Mouse (Mus musculus) kidney, postnatal 14 days (tissue): Measurements from ENCODE around the gene Exosc5.
A peak's percentile ranks its signal among the peaks of the same experiment; 100 is the strongest.

ENCODE experiments used
- DNase-seq: peaks from one replicate; pipeline ENCODE4 v3.0.0; 2022; ENCODE audit warnings: mixed read lengths

Gene Exosc5

GRCm38 (mm10) chr7:25637099-25637498 lies 21.9 kb upstream of the Exosc5 start:
- no peak for DNase-seq

DNA sequence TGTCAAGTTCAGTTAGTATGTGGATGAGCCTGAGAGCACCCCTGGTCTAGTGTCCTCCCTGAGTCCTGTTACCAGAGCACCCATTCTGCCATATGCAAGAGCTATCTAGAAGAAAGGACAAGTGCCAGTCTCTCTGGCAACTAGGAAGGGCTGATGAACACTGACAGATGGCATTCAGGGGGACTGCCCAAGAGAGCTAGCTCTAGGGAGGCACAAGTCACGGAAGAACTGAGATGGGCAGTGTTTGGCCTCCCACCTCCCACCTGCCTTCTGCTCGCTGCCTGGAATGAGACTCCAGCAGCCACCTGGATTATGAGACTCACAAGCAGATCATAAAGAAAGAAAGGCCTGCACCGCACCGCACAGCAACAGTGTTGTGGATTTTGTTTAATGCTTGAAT lies 19.2 kb upstream of the Exosc5 start:
- DNase-seq = no peak

DNA sequence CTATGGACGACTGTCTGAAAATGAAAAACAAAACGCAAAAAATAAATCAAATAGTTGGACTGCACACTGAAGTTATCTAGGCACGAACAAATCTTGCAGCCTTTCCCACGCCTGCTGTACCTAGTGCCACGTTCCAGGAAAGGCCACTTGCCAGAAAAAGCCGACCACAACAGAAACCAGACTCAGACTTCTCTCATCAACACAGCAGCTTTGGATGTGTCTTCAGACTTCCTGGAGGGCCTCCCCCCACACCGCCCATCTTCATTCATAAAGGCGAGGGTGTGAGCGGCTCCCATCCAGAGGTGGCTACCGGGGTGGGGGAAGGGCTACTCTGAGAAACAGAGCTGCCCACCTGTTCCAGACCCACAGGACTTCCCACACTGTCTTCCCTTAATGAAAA lies 14.8 kb upstream of the Exosc5 start:
- DNase-seq = no peak

- DNase-seq = no peak
Observed at GRCm38 (mm10) chr7:25644631-25645030, 14.3 kb upstream of the Exosc5 start.

DNA sequence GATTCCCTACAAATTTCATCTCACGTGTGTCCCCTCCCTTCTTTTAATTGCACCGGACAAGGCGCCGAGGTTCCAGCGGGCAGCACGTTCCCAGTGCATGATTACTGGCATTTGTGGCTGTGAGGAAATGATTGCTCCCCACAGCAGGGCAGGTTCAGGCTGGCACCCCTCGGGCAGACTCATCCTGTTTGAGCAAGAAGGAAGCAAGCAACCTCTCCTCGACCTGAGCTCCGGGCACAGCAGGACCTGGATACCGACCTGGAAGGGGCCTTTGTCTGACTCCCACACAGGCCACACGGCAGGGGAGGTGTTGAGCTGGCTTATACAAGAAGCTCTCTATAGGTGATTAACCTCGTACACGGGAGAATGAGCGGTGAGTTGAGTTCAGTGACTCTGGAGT lies 13.9 kb upstream of the Exosc5 start:
- DNase-seq = no peak

GRCm38 (mm10) chr7:25647574-25648123 lies 11.3 kb upstream of the Exosc5 start:
- no peak for DNase-seq

- no peak for DNase-seq
Observed at GRCm38 (mm10) chr7:25649839-25650238, 9.1 kb upstream of the Exosc5 start.

DNA sequence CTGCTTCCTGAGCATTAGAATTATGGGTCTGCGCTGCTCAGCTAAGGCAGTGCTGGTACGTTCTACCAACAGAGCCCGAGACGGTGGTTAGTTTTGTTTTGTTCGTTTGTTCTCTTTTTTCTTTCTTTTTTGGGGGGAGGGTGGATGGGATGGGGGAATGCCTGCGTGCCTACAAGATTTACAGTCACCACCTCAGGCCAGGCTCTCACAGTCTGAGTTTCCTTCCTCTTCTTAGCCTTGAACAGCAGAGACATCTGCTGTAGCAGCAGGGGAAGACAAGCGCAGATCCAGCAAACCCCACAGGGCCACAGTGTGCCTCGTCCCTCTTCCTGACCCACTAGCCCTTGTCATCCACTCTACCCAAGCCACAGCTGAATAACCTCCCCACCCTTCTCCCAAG lies 7.7 kb upstream of the Exosc5 start:
- no peak for DNase-seq

GRCm38 (mm10) chr7:25652244-25652759 lies 6.7 kb upstream of the Exosc5 start:
- DNase-seq = no peak

- peak; percentile 62 for DNase-seq
Observed at GRCm38 (mm10) chr7:25655601-25656428, 3.1 kb upstream of the Exosc5 start.

DNA sequence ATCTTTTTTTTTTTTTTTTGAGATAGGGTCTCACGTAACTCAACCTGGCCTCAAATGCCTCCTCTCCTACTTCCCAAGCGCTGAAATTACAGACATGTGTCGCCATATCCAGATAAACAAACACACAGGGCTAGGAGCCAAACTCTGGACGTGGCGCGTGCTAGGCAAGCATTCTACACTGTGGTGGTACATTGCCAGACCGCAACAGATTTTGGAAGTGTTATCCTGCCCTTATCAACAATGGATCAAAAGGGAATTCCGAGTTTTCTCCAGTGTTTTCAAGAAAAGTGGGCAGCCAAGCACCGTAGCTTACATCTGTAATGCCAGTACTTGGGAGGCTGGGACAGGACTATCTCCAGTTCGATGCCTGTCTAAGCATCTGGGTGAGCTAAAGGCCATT lies 1.2 kb upstream of the Exosc5 start:
- DNase-seq = no peak

DNA sequence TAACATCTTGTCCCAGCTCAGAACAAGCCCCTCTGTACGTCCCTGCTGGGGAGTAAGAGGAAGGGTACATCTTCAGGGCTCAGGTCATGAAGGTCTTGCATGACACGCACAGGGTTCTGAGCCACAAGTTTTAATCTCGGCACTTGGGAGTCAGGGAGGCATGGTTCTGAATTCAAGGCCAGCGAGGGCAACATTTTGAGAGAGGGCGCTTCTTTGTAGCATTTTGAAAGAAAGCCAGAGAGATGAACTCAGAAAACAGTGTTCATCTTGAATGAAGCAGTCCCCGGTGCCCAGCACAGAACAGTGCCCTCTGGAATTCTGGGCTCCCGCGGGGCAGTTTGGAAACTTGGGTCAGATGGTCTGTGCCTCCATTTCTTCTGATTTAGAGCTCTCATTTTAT lies 7.4 kb downstream of the Exosc5 start:
- no peak for DNase-seq

GRCm38 (mm10) chr7:25669158-25669557 lies 10.2 kb downstream of the Exosc5 start:
- DNase-seq = no peak

- no peak for DNase-seq
Observed at GRCm38 (mm10) chr7:25669631-25670030, 10.7 kb downstream of the Exosc5 start.

DNA sequence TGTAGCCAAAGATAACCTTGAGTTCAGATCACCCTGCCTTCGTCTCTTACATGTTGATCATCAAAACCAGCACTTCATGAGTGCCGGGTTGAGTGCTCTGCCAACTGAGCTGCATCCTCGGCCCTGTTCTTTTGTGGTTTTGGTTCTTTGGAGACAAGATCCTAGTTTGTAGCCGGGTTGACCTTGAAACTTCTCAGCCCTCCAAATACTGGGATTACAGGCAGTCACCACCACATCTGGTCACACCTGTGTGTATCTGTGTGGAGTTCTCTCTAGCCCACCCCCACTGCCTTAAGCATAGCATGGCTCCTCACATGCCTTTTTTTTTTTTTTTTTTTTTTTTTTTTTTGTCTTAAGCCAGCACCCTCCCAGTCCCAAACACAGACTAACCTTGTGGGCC lies 11.1 kb downstream of the Exosc5 start:
- DNase-seq = no peak

GRCm38 (mm10) chr7:25671686-25672085 lies 12.7 kb downstream of the Exosc5 start:
- DNase-seq = no peak

DNA sequence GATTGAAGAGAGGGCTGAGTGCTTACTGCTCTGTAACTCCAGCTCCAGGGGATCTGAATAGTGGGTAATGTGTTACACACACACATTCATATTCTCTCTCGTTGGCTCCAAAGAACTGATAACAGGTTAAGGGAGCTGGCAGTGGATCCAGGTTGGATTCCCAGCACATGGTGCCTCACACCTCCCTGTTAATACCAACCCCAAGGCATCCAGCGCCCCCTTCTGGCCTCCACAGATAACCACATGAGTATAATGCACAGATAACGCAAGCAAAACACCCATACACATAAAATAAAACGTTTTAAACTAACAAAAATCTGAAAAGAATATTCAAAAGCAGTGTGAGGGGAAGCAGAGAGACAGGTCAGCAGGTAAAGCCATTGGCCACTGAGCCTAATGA lies 13.5 kb downstream of the Exosc5 start:
- DNase-seq = no peak

DNA sequence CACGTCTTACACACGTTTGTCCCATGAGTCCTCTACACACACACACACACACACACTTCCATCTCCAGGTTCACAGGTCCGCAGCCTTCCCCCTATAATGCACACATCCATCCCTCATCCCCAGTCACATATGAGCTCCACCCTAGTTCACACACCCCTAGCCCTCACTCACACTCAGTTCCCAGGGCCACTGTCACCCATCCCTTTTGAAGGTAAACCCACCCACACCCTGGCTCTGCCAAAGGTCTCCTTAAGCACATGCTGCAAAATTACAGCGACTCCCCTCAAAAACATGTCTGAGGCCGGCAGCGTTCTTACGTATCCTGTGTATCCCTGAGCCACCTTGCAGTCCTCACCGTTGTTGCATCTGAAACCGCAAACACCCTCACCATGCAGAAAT lies 15.3 kb downstream of the Exosc5 start:
- no peak for DNase-seq

- DNase-seq = no peak
Observed at GRCm38 (mm10) chr7:25674719-25675300, 15.8 kb downstream of the Exosc5 start, which contains the start of gene Tmem91. Gene Tmem91 (minus strand): TSS chr7:25675166.

DNA sequence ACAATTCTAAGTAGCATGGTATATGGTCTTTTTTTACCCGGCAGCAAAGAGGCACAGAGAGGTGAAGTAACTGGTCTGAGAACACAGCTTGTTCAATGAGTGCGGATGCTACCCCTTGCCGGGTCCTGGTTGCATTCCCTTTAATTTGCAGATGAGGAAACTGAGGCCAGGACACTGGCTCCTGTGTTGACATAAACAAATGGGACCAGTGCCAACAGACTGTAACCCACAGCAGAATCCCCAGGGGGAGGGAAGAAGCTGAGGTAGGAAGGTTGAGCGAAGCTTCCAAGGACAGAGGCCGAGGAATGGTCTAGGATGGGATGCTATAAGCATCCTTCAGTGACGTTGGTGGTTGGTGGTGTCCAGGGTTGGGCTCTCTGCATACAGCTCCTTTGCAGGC lies 16.4 kb downstream of the Exosc5 start:
- DNase-seq = no peak

DNA sequence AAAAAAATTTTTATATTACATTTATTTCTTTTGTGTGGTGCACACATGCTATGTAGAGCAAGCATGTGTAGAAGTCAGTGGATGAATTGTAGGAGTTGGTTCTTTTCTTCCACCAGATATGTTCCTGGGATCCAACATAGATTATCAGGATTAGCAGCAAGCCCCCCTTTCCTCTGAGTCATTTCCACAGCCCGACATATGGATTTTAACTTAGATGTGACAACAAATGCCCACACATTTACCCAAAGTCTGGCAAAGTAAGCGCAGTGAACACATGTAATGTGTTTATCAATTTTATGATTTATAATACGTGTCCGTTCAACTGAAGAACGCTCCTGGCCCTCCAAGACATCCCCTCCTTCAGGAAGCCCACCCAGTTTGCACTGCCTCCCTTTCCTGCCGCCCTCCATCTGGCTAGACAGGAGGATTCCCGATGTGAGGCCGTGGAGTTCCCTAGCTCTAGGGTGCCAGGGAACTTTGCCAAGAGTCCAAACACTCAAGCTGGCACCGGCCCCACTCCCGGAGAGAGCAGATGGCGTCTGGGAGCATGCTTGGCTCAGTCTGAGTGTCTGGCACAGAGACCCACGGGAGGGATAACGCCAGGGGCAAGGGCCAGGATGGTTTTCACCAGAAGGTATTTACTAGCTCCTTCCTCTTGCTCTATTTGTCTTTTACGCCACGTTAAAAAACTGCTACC lies 17.3 kb downstream of the Exosc5 start:
- DNase-seq = peak; percentile 88

DNA sequence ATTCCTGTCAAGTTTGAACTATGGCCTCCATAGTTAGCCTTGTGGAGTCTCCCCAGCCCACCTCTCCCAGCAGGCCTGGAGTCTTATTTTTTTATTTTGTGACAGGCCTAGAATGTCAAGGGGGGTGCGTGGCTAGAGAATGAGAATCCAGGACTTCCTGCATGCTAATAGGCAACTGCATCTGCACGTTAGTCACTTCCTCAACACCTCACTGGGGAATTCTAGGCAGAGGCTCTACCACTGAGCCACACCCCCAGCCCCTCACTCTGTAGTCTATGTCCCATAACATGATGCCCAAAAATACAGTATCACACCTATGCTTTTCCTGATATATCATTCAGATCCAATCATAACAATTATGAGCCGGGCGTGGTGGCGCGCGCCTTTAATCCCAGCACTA lies 18.0 kb downstream of the Exosc5 start:
- DNase-seq = no peak

GRCm38 (mm10) chr7:25679971-25680370 lies 21.0 kb downstream of the Exosc5 start:
- DNase-seq = no peak
